Mouse (Mus musculus) hindbrain, embryonic 13.5 days (tissue): Measurements from ENCODE around the gene Psmb8. TPM values are rescaled to one million over a fixed set of nuclear protein-coding genes. Genes with fewer than 3 reads are reported as not detected.
"Not testable (repeated sequence)": the region's sequence is repeated elsewhere in the genome, so short reads cannot be mapped to it uniquely, and the experiment has no call there.

ENCODE experiments used
- ATAC-seq: fragments of 200-750 bp; cut with Nextera tagmentation; 2 replicates; pipeline ENCODE4 v1.8.0; 2017; ENCODE audit warnings: moderate TSS enrichment; ENCODE audit not compliant: low FRiP score
- H3K27ac ChIP-seq: fragments of 300-500 bp; sonication (generic); 2 replicates; pipeline ENCODE4 v1.5.1; 2015; ENCODE audit warnings: inconsistent platforms, mild to moderate bottlenecking, moderate library complexity
- H3K27me3 ChIP-seq: fragments of 300-500 bp; sonication (generic); 2 replicates; pipeline ENCODE4 v1.6.1; 2015; ENCODE audit warnings: mild to moderate bottlenecking, inconsistent platforms
- H3K36me3 ChIP-seq: fragments of 300-500 bp; sonication (generic); 2 replicates; pipeline ENCODE4 v1.6.1; 2015; ENCODE audit warnings: mild to moderate bottlenecking, inconsistent platforms
- H3K4me1 ChIP-seq: fragments of 300-500 bp; sonication (generic); replicated peaks from 2 replicates; pipeline ENCODE4 v1.6.1; 2015; ENCODE audit warnings: inconsistent platforms
- H3K4me2 ChIP-seq: fragments of 300-500 bp; sonication (generic); 2 replicates; pipeline ENCODE4 v1.6.1; 2015; ENCODE audit warnings: inconsistent platforms, mild to moderate bottlenecking, moderate library complexity
- H3K4me3 ChIP-seq: fragments of 300-500 bp; sonication (generic); 2 replicates; pipeline ENCODE4 v1.5.1; 2015; ENCODE audit warnings: mild to moderate bottlenecking, inconsistent platforms
- H3K9ac ChIP-seq: fragments of 300-500 bp; sonication (generic); 2 replicates; pipeline ENCODE4 v1.6.1; 2015; ENCODE audit warnings: mild to moderate bottlenecking, inconsistent platforms
- H3K9me3 ChIP-seq: fragments of 300-500 bp; sonication (generic); 2 replicates; pipeline ENCODE4 v1.6.1; 2016; ENCODE audit warnings: inconsistent platforms
- WGBS: fragments of 180-500 bp; shearing (Covaris S2); methylation state at CpG from one replicate; pipeline ENCODE4 v1.1.7; 2015; 5-methylcytosine and 5-hydroxymethylcytosine counted together
- polyA plus RNA-seq: library from polyadenylated mRNA; unstranded; fragments of >200 nt; fragmentation: Nextera tagmentation; extraction: Ambion mirVana; gene quantifications from 2 replicates; pipeline ENCODE4 v1.2.1, GENCODE M21; 2015

Psmb8 gene
- polyA plus RNA-seq, 1 experiment from 2014 or later: 3.7 TPM

GRCm38 (mm10) chr17:34219801-34220200 lies 22.3 kb downstream of the Psmb8 start:
- not testable (repeated sequence) for H3K4me1 ChIP-seq, H3K36me3 ChIP-seq, H3K9ac ChIP-seq, H3K27ac ChIP-seq, H3K9me3 ChIP-seq, H3K4me3 ChIP-seq, H3K4me2 ChIP-seq, ATAC-seq
- 97% methylated on average over 4 of the region's 7 CpGs for WGBS
- peaks cover 11% of the 10 kb centered on the region for H3K27me3 ChIP-seq

- H3K27ac ChIP-seq, H3K4me1 ChIP-seq, H3K4me3 ChIP-seq, H3K27me3 ChIP-seq, H3K4me2 ChIP-seq, H3K9me3 ChIP-seq, H3K36me3 ChIP-seq, H3K9ac ChIP-seq, ATAC-seq: not testable (repeated sequence)
- 97% methylated on average over 10 of the region's 16 CpGs for WGBS
These were observed 22.9 kb downstream of the Psmb8 start for GRCm38 (mm10) chr17:34220401-34220800.

GRCm38 (mm10) chr17:34224816-34225215 lies 27.3 kb downstream of the Psmb8 start:
- Histone ChIP-seq H3K36me3 (no peaks in the 10 kb centered on the region), H3K9ac (no peak overlapping the region), H3K4me2 (no peak overlapping the region), H3K27ac (no peak overlapping the region), H3K9me3 (0 out of 2 replicates have a peak, but pooled peaks cover 5% of the 10 kb centered on the region), H3K27me3 (no peaks in the 10 kb centered on the region), H3K4me1 (no peaks in the 10 kb centered on the region), H3K4me3 (no peak overlapping the region)
- no peak for ATAC-seq
- WGBS: 87% methylated on average over 3 of the region's 3 CpGs

GRCm38 (mm10) chr17:34225426-34225825 lies 27.9 kb downstream of the Psmb8 start:
- H3K4me2 ChIP-seq: no peak overlapping the region
- H3K36me3 ChIP-seq: no peaks in the 10 kb centered on the region
- no peaks in the 10 kb centered on the region for H3K4me1 ChIP-seq
- H3K27ac ChIP-seq: no peak overlapping the region
- WGBS: 95% methylated on average over 8 of the region's 8 CpGs
- H3K9me3 ChIP-seq: 0 out of 2 replicates have a peak, but pooled peaks cover 5% of the 10 kb centered on the region
- H3K9ac ChIP-seq: no peak overlapping the region
- no peaks in the 10 kb centered on the region for H3K27me3 ChIP-seq
- no peak overlapping the region for H3K4me3 ChIP-seq
- no peak for ATAC-seq

GRCm38 (mm10) chr17:34225911-34226310 lies 28.4 kb downstream of the Psmb8 start:
- not testable (repeated sequence) for H3K36me3 ChIP-seq, H3K9ac ChIP-seq, H3K4me3 ChIP-seq, H3K4me2 ChIP-seq, H3K27ac ChIP-seq, ATAC-seq, H3K27me3 ChIP-seq, H3K9me3 ChIP-seq, H3K4me1 ChIP-seq
- 96% methylated on average over 14 of the region's 23 CpGs for WGBS

GRCm38 (mm10) chr17:34230971-34231370 lies 33.5 kb downstream of the Psmb8 start:
- not testable (repeated sequence) for ATAC-seq, H3K4me3 ChIP-seq, H3K9ac ChIP-seq, H3K4me1 ChIP-seq, H3K27me3 ChIP-seq, H3K27ac ChIP-seq, H3K4me2 ChIP-seq, H3K9me3 ChIP-seq, H3K36me3 ChIP-seq
- WGBS: 93% methylated on average over 9 of the region's 9 CpGs

GRCm38 (mm10) chr17:34232021-34232420 lies 34.5 kb downstream of the Psmb8 start:
- H3K9me3 ChIP-seq, H3K4me2 ChIP-seq, ATAC-seq, H3K27me3 ChIP-seq, H3K9ac ChIP-seq, H3K4me3 ChIP-seq, H3K4me1 ChIP-seq, H3K36me3 ChIP-seq, H3K27ac ChIP-seq: not testable (repeated sequence)
- WGBS: 88% methylated on average over 7 of the region's 7 CpGs

GRCm38 (mm10) chr17:34234926-34235325 lies 37.4 kb downstream of the Psmb8 start:
- Histone ChIP-seq H3K9me3 (no peaks in the 10 kb centered on the region), H3K4me1 (no peaks in the 10 kb centered on the region), H3K36me3 (no peaks in the 10 kb centered on the region), H3K27ac (no peak overlapping the region), H3K4me2 (no peak overlapping the region), H3K4me3 (no peak overlapping the region), H3K9ac (no peak overlapping the region), H3K27me3 (no peaks in the 10 kb centered on the region)
- no peak for ATAC-seq
- 55% methylated on average over 9 of the region's 9 CpGs for WGBS

- ATAC-seq: no peak
- 83% methylated on average over 5 of the region's 5 CpGs for WGBS
- no peak overlapping the region for H3K27ac ChIP-seq
These were observed 39.2 kb downstream of the Psmb8 start for GRCm38 (mm10) chr17:34236691-34237090.

GRCm38 (mm10) chr17:34237741-34238140 lies 40.2 kb downstream of the Psmb8 start:
- H3K27me3 ChIP-seq: no peaks in the 10 kb centered on the region
- 88% methylated on average over 3 of the region's 3 CpGs for WGBS
- H3K9me3 ChIP-seq: 0 out of 2 replicates have a peak, but pooled peaks cover 4% of the 10 kb centered on the region
- no peak overlapping the region for H3K27ac ChIP-seq
- no peak overlapping the region for H3K4me2 ChIP-seq
- no peak overlapping the region for H3K4me3 ChIP-seq
- no peaks in the 10 kb centered on the region for H3K4me1 ChIP-seq
- no peaks in the 10 kb centered on the region for H3K36me3 ChIP-seq
- ATAC-seq: no peak
- no peak overlapping the region for H3K9ac ChIP-seq

More at GRCm38 (mm10) chr17:34236691-34237090, 39.2 kb downstream of the Psmb8 start:
- Histone ChIP-seq H3K4me2 (no peak overlapping the region), H3K36me3 (no peaks in the 10 kb centered on the region), H3K9ac (no peak overlapping the region), H3K4me3 (no peak overlapping the region), H3K9me3 (no peaks in the 10 kb centered on the region), H3K27me3 (no peaks in the 10 kb centered on the region), H3K4me1 (no peaks in the 10 kb centered on the region)

GRCm38 (mm10) chr17:34238706-34239105 lies 41.2 kb downstream of the Psmb8 start, which contains the start of gene H2-Ob:
Gene H2-Ob, plus strand, starts transcription at chr17:34238903.
- Histone ChIP-seq H3K36me3 (no peaks in the 10 kb centered on the region), H3K9me3 (0 out of 2 replicates have a peak, but pooled peaks cover 4% of the 10 kb centered on the region), H3K4me1 (no peaks in the 10 kb centered on the region), H3K9ac (no peak within 1 kb of the TSS), H3K4me3 (no peak within 1 kb of the TSS), H3K27ac (no peak within 1 kb of the TSS), H3K4me2 (no peak within 1 kb of the TSS), H3K27me3 (no peaks in the 10 kb centered on the region)
- no peak for ATAC-seq
- WGBS: 70% methylated on average over 3 of the region's 3 CpGs

GRCm38 (mm10) chr17:34239601-34240041 lies 42.1 kb downstream of the Psmb8 start:
- no peaks in the 10 kb centered on the region for H3K27me3 ChIP-seq
- no peak overlapping the region for H3K9ac ChIP-seq
- H3K9me3 ChIP-seq: 0 out of 2 replicates have a peak, but pooled peaks cover 4% of the 10 kb centered on the region
- WGBS: 72% methylated on average over 10 of the region's 10 CpGs
- H3K4me2 ChIP-seq: no peak overlapping the region
- no peaks in the 10 kb centered on the region for H3K4me1 ChIP-seq
- no peak overlapping the region for H3K4me3 ChIP-seq
- no peaks in the 10 kb centered on the region for H3K36me3 ChIP-seq
- ATAC-seq: no peak
- H3K27ac ChIP-seq: no peak overlapping the region

- ATAC-seq: no peak
- no peaks in the 10 kb centered on the region for H3K36me3 ChIP-seq
These were observed 42.8 kb downstream of the Psmb8 start for GRCm38 (mm10) chr17:34240366-34240765.

More at GRCm38 (mm10) chr17:34240366-34240765, 42.8 kb downstream of the Psmb8 start:
- Histone ChIP-seq H3K27ac (no peak overlapping the region), H3K9ac (no peak overlapping the region), H3K4me3 (no peak overlapping the region), H3K9me3 (0 out of 2 replicates have a peak, but pooled peaks cover 4% of the 10 kb centered on the region), H3K27me3 (no peaks in the 10 kb centered on the region), H3K4me1 (no peaks in the 10 kb centered on the region), H3K4me2 (no peak overlapping the region)
- WGBS: 59% methylated on average over 3 of the region's 3 CpGs
